Comparison of ENCODE assay signal across 25 mouse cellular contexts in genomic region chr6:38139086-38139485, GRCm38 (mm10). TPM values are rescaled to one million over a fixed set of nuclear protein-coding genes. Genes with fewer than 3 reads are reported as not detected.
"Had no signal": no experiment of that assay in that cellular context is flagged by ENCODE, and none has a peak within 500 bp of the region (broad histone marks: within the 10 kb centered on the region; RNA-seq: fewer than 3 reads in every experiment).

No protein-coding gene starts in this region.

- DNase-seq: liver, postnatal 0 days; lung, adult 2 months; lung, postnatal 14 days; lung, postnatal 36 days; retina, postnatal 1 day; right cerebral cortex, adult 18-20 months; right cerebral cortex, postnatal 25 days; right cerebral cortex, postnatal 4 days; spleen, adult 18-20 months; thymus, adult 18-20 months; thymus, postnatal 14 days; thymus, postnatal 36 days had no signal

- H3K27me3 ChIP-seq: lung, embryonic 15.5 days; midbrain, embryonic 13.5 days; midbrain, embryonic 15.5 days; neural tube, embryonic 12.5 days had no signal

- ATAC-seq: liver, postnatal 0 days; lung, postnatal 0 days; midbrain, embryonic 13.5 days; midbrain, embryonic 15.5 days had no signal

RNA-seq across cellular contexts. Expression of gene Atp6v0a4, which starts 14.7 kb away (rescaled TPM):
- total RNA-seq: megakaryocyte progenitor cell, adult 5-6 weeks; monocyte, adult 5-6 weeks; neutrophil, adult 5-6 weeks had no signal
- polyA plus RNA-seq: macrophage; midbrain, embryonic 11.5 days; small intestine, adult 2 months had no signal

RNA-seq across cellular contexts. Expression of gene Tmem213, which starts 30.0 kb away (rescaled TPM):
- total RNA-seq: megakaryocyte progenitor cell, adult 5-6 weeks; midbrain, postnatal 0 days; monocyte, adult 5-6 weeks; neutrophil, adult 5-6 weeks had no signal
- polyA plus RNA-seq: liver, postnatal 0 days; macrophage; midbrain, embryonic 11.5 days; midbrain, embryonic 15.5 days; neural tube, embryonic 12.5 days; neural tube, embryonic 14.5 days; small intestine, adult 2 months had no signal
